Mouse (Mus musculus) frontal cortex, adult 2 months (tissue): ENCODE results near the gene Ypel4. TPM values are rescaled to one million over a fixed set of nuclear protein-coding genes. Genes with fewer than 3 reads are reported as not detected.

Experiments used
- DNase-seq, 2 experiments: peaks; one replicate each; pipeline ENCODE4 v3.0.0; 2022; ENCODE audit warnings: low spot score in 1 of 2; ENCODE audit errors: extremely low spot score in 1 of 2
- polyA plus RNA-seq: library from polyadenylated mRNA; depleted of rRNA; stranded (reverse); fragments of >200 nt; gene quantifications from 2 replicates; pipeline ENCODE4 v1.2.3, GENCODE M21; 2012; rRNA removed

Gene Ypel4
- polyA plus RNA-seq, 1 experiment, result 172 TPM

DNA sequence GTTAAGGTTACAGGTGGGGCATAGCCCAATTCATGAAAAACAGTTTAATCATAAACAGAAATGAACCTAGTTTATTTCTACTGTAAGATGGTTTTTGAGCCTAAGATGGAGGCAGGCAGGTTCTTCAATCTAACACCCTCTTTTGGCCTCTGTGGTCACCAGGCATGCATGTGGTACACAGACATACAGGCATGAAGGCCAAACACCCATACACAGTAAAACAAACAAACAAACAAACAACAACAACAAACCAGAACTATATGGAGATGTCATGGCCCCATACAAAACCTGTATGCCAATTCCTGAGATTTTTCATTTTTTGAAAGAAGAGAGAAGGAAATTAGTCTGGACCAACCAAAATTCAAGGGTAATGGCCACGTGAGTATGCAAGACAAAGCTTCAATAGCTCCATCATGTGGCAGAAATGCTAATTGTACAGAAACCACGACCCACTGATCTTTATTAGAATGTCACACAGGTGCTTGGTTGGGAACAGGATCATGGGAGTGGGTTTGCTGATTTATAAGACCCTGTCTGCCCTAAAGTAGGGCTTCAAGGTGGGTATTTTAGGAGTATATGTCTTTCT, 24.8 kb downstream of the Ypel4 start:
- peak in 1 of 2 experiments; percentile 74 for DNase-seq

DNA sequence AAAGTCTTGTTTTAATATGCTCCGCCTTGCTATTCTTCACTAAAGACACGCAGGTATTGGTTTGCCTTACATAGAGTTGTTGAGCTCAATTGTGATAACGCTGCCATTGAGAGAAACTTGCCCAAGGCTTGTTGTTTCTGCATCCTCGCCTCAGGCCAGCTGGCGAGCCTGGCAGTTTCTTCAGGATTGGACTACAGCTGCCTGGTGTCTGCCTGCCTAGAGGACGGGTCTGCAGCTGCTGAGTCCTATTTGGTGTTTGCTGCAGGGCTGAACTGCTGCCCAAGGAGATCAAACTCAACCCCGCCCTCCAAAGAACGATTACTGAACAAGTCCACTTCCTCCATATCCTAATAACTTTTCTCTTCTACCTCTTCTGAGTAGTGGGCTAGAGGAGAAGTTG, 26.9 kb downstream of the Ypel4 start:
- no peak for DNase-seq

DNA sequence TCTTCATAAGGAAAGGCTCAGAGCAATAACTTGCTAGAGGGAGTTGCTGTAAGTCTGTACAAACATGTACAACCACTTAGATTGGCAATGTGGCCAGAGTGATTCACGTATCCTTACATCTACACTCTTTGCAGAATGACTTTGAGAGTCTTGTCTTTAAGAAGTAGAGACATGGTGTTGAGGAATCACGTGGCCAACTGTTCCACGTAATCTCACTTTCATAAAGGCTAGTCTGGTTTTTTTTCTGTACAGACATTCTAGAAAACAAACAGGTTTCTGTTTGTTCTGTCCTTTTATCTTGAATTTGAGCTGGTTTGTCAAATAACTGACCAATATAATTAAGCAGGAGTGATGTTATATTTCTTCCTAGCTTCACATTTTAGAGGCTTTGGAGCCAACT, 27.5 kb downstream of the Ypel4 start:
- no peak for DNase-seq

DNA sequence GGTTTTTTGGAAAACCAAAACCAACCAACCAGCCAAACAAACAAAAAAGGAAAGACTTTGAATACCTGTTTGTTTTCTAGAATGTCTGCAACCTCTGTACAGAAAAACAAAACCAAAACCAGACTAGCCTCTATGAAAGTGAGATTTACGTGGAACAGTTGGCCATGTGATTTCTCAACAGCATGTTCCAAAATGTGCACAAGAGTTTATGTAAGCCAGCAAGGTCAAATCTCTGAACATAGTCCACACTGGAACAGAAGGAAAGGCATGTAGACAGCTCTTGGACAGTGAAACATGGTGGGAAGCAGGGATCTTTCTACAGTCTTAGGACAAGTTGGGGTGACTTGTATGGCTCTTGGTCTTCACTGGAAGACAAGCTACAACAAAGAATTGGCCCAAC, 28.0 kb downstream of the Ypel4 start:
- no peak for DNase-seq

DNA sequence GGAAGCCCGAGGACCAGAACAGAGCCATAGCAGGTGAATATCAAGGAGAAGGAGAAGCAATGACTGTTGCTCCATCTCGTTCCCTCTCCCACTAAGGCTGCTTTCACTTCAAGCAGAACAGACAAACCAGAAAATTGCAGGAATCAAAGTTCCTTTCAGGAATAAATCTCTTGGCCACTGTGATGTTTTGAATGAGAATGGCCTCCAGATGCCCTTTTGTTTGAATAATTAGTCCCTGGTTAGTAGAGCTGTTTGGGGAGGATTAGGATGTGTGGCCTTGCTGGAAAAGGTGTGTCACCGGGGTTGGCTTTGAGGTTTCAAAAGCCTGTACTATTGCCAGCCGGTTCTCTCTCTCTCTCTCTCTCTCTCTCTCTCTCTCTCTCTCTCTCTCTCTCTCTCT, 28.4 kb downstream of the Ypel4 start:
- no peak for DNase-seq

DNA sequence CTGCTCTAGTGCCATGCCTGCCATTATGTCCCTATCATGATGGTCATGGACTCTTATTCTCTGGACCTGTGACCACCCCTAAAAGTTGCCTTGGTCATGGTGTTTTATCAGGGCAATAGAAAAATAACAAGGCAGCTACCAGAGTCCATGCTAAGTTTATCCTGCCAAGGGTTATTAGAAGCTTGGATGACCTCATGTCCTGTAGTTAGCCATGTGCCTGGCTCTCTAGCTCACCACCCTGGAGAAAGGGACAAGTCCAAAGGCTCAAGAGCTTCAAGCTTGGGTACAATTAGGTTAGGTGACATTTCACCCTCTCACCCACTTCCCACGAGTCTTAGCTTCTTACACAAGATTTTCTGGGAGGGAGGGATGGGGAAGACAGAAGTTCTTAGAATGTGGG, 29.0 kb downstream of the Ypel4 start:
- no peak for DNase-seq

DNA sequence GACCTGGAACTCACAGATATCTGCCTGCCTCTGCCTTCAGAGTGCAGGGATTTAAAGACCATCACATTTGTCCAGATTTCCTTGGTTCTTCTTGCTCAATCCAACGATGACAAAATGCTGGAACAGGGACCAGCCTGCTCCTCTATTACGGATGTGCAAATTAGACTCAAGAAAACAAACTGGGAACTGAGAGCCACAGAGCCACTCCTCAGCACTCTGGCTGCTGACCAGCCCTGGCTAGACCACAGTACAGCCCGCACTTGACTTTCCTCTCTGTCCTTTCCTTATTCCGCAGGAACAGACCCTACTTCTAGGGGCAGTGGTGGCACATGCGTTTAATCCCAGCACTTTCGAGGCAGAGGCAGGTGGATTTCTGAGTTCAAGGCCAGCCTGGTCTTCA, 36.6 kb downstream of the Ypel4 start:
- DNase-seq, result no peak

DNA sequence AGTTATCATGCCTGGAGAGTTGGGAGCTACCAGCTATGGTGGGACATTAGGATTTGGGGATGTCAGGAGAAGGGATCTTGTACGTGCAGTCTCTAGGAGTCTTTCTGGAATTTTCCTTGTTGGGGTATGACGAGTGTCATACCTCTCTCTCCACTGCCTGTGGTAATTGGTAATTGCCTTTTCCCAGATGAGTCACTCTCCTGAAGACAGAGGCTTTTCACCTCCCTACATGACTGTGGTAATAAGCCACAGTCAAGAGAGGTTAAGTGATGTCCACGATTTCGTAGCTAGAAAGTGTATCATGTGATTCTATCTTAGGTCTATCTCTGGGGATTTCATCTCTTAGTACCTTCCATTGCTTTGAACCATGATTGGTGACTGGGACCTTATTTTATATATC, 38.6 kb downstream of the Ypel4 start:
- DNase-seq, result no peak

DNA sequence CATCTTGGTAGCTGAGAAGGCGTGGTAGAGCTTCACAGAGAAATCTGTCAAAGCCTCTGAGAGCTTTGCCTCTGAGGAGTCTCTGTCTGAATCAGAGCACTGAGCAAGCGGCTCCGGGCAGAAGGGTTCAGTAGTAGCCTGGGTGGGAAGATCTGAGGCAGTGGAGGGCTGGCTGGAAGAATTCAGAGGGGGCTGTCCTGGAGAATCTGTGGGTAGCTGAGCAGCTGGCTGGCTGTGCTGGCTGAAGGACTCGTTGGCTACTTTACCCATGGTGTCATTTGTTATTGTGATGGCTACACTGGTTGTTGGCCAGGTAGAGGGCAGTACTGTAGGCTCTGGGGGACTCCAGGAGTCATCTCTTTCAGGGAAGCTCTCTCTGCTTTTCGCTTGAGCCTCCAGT, 39.3 kb downstream of the Ypel4 start:
- DNase-seq, result no peak

DNA sequence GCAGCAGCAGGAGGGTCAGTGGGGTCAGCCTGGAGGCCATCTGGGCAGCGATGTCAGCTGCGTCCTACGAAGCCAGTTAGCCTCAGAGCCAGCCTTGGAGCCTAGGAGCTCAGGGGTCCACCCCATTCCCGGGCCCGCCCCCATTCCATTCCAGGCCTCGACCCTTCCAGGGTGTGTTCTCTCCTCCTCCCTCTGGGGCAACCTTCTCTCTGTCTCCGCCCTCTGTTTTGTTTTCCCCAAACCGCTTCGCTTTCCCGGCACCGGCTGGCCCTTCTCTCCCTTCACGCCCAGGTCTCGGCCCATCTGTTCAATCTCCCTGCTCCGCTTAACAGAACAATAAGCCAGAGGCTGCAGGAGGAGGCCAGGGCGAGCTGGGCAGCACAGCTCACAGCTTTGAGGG, 40.9 kb downstream of the Ypel4 start:
- DNase-seq, result peak in 1 of 2 experiments; percentile 4

DNA sequence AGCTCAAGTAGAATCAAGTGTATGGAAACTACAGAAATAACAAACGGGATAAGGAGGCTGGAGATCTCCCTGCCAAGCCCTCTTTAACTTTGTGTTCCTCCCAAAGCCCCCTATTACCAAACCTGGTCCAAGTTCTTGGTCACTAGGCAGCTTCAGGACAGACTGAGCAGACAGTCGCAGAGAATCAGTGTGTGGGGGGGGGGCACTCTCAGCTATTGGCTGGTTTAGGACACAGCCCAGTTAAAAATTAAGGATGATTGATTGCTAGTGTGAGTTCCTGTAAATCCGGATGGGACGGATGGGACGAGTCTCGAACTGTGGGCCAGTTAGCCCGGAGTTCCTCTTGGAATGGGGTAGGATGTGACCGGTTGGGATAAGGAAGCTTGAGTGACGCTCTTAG, 41.4 kb downstream of the Ypel4 start, which contains the start of gene Serping1:
Gene Serping1, minus strand, starts transcription at position 204 of the 400 bp plus-strand sequence.
- DNase-seq, result no peak

DNA sequence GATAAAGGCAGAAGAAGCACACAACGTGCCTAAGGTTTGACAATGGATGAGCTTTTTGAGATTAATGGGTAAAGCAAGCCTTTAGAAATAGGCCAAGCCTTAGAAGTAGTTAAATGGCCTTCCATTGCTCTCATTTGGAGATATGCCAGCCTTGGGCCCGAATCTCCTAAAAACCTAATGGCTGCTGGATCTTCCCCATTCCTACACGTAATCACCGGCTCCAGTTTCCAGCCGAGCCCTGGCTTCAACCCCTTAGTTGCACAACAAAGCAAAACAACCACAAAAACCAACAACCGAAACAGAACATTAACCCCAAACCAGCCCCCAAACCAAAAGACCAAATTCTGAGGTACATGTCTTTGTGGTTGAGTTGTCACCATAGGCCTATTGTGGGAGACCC, 41.8 kb downstream of the Ypel4 start:
- no peak for DNase-seq

DNA sequence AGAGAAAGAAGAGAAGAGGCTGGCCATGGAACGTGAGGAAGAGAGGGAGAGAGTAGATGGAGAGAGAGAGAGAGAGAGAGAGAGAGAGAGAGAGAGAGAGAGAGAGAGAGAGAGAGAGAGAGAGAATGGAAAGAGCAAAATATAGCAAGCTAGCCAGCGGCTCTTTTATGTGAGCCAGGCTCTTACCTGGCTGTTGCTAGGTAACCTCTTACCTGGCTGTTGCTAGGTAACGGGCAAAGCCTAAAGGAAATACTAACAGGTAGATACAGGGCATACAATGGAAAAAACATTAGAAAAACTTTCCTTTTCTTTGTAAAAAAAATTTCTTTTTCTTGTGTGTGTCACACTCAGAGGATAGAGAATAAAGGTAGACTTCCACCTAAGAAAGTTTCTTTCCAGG, 43.8 kb downstream of the Ypel4 start:
- no peak for DNase-seq

DNA sequence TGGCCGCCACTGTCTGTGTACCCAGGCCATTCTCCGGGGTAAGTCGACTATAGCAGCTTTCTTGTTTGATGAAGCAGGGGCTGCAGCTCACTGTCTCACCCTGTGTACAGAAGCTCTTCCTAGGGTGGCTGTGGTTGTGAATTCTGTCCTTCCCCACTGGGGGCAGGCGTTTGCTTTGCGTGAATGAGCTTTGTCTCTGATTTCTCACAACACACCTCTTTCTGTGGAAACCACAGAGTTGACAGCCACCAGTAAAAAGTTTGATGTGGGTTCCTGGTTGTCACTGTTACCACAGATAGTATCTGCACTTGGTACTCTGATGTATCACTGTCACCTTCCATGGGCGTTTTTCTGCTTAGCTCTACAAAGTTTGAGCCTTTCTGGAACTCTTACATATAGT, 45.4 kb downstream of the Ypel4 start:
- no peak for DNase-seq

DNA sequence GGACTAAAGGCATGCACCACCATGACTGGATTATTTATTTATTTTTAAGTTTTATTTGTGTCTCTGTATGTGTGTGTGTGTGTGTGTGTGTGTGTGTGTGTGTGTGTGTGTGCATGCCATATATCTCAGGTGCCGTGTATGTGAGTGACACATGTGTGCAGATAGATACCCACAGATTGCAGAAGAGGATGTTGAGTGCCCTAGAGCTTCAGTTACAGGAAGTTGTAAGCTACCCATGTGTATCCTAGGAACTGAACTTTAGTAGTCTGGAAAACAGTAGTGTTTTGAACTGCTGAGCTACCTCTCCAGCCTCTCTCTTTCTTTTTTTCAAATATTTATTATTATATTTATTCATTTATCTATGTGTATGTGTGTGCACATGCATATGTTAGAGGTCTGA, 49.5 kb downstream of the Ypel4 start:
- DNase-seq, result no peak

DNA sequence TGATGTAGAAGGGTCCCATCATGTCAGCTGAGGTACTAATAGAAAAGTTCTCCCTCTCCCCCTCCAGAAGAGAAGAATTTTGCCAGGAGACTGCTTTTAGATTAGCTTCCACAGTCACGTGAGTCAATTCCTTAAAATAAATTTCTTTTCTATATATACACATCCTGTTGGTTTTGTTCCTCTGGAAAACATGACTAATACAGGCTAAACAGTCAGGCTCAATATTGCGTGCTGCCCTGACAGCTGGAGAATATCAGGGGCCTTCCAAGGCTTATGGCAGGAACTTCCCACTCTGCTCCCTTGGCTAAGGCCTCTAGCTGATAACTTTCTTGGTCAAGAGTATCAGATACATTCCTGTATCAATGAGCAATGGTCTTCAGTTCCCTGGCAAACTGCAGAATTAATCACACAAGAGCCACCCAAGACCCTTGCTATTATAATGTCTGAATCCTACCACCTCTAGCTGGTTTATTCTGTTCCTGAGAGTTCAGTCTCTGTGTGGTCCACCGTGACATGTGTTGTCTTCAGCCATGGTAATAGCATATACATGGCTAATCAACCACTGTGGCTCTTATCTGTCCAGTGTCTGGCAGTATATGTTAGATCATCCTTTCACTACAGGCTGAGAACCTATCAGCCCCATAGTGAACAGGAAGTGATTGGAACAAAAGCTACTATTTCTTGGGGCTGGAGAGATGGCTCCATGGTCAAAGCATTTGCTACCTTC, 50.1 kb downstream of the Ypel4 start:
- peak in 1 of 2 experiments; percentile 6 for DNase-seq

Other genes starting within 250 kb of the Ypel4 start
- gene Ctnnd1, start 83.3 kb upstream of the Ypel4 start, polyA plus RNA-seq, result 42.1 and 45.8 TPM in 2 replicates
- gene Btbd18, start 75.0 kb upstream of the Ypel4 start, polyA plus RNA-seq, result not detected in 2 replicates
- gene Selenoh, start 63.3 kb upstream of the Ypel4 start, polyA plus RNA-seq, result 54.9 and 56.1 TPM in 2 replicates
- not detected in 2 replicates for gene Gm28635, start 56.0 kb upstream of the Ypel4 start, polyA plus RNA-seq
- 27.7 and 31.7 TPM in 2 replicates for gene Med19, start 55.7 kb upstream of the Ypel4 start, polyA plus RNA-seq
- 250 and 254 TPM in 2 replicates for gene Tmx2, start 54.9 kb upstream of the Ypel4 start, polyA plus RNA-seq
- 25.7 and 27.2 TPM in 2 replicates for gene Zdhhc5, start 18.9 kb upstream of the Ypel4 start, polyA plus RNA-seq
- gene Clp1, start 6.7 kb upstream of the Ypel4 start, polyA plus RNA-seq, result 9.4 and 9.7 TPM in 2 replicates
- 2.8 and 3.7 TPM in 2 replicates for gene Gm19426, start 9.6 kb downstream of the Ypel4 start, polyA plus RNA-seq
- 13.9 and 17.4 TPM in 2 replicates for gene Serping1, start 41.4 kb downstream of the Ypel4 start, polyA plus RNA-seq
- gene Ube2l6, start 64.8 kb downstream of the Ypel4 start, polyA plus RNA-seq, result 10.2 TPM in 2 replicates
- gene Smtnl1, start 88.6 kb downstream of the Ypel4 start, polyA plus RNA-seq, result not detected in 2 replicates
- 86.2 and 96.6 TPM in 2 replicates for gene Timm10, start 92.9 kb downstream of the Ypel4 start, polyA plus RNA-seq
- gene Slc43a1, start 104.8 kb downstream of the Ypel4 start, polyA plus RNA-seq, result 0.22 and 0.29 TPM in 2 replicates
- gene Rtn4rl2, start 152.7 kb downstream of the Ypel4 start, polyA plus RNA-seq, result 65.5 and 75.2 TPM in 2 replicates
- 4.6 and 6.0 TPM in 2 replicates for gene Slc43a3, start 202.5 kb downstream of the Ypel4 start, polyA plus RNA-seq
- 0.13 TPM in 1 of 2 replicates, not detected in the other for gene Prg2, start 246.4 kb downstream of the Ypel4 start, polyA plus RNA-seq